Comparison of ENCODE assay signal across 8 mouse cellular contexts in genomic region chr16:34605679-34606078, GRCm38 (mm10). TPM values are rescaled to one million over a fixed set of nuclear protein-coding genes. Genes with fewer than 3 reads are reported as not detected.
A peak's percentile ranks its signal among the peaks of the same experiment; 100 is the strongest.
DNase-seq lines count a peak whose midpoint lies in the region; ATAC-seq lines count a peak whose summit lies in the region.

No protein-coding gene starts in this region.

- peak; percentile 40 for DNase-seq in gastrocnemius, adult 18-20 months (ENCODE audit: low spot score)
- no peak for DNase-seq in gastrocnemius, adult 8-10 months (ENCODE audit: low spot score in 2 of 2)
- peak; percentile 55 for DNase-seq in MN1 (ENCODE audit: low spot score)
- peak; percentile 23 for DNase-seq in embryo, embryonic 11.5 days (ENCODE audit: low read depth, low spot score)
- DNase-seq in kidney, adult 18-20 months = peak; percentile 28
- peak; percentile 69 for DNase-seq in lung, postnatal 36 days

- ATAC-seq in frontal cortex, adult (ENCODE audit: low TSS enrichment) = no peak
- no peak for ATAC-seq in CD4-positive, CD25-positive, alpha-beta regulatory T cell, adult 4 months

RNA-seq across cellular contexts. Expression of gene Kalrn, which starts 32.3 kb away (rescaled TPM):
- total RNA-seq in gastrocnemius, adult 18-20 months (2021) = 10 to 100 TPM; 18.6 to 24.1 TPM
- total RNA-seq in gastrocnemius, adult 8-10 months (2022) = 10 to 100 TPM; 19.2 to 20.8 (median 19.9) TPM
- polyA plus RNA-seq in CD4-positive, CD25-positive, alpha-beta regulatory T cell, adult 4 months (2017; shearing (Covaris generic)) = under 1 TPM in 1 of 2 experiments, not detected in 1; 0.42 TPM

RNA-seq across cellular contexts. Expression of gene Ropn1, which starts 44.0 kb away (rescaled TPM):
- not detected for total RNA-seq in gastrocnemius, adult 18-20 months (2021)
- total RNA-seq in gastrocnemius, adult 8-10 months (2022) = not detected
- polyA plus RNA-seq in CD4-positive, CD25-positive, alpha-beta regulatory T cell, adult 4 months (2017; shearing (Covaris generic)) = not detected

Comparison
In these comparisons a context has a peak if more than half of its experiments do, and no peak if none do; other contexts are left out.
1. DNase-seq: peak in gastrocnemius, adult 18-20 months (single experiment), MN1 (single experiment), embryo, embryonic 11.5 days (single experiment), kidney, adult 18-20 months (single experiment) and lung, postnatal 36 days (single experiment); none in gastrocnemius, adult 8-10 months (0 of 2).